Mouse (Mus musculus): ENCODE measurements around the gene Ism1.

- TF ChIP-seq POLR2A (IDR thresholded peaks at IDR 0.05; ENCODE audit: low read depth, low read length) (no peak), CTCF (conservative IDR thresholded peaks at IDR 0.05 in 1 of 2, IDR thresholded peaks at IDR 0.05 in 1 of 2; ENCODE audit: low read depth in 2 of 2, low read length in 2 of 2) (no peak), HCFC1 (IDR thresholded peaks at IDR 0.05; ENCODE audit: low read depth, low read length) (no peak), ZNF384 (IDR thresholded peaks at IDR 0.05; ENCODE audit: low read depth, low read length) (no peak), POLR2AphosphoS2 (IDR thresholded peaks at IDR 0.05; ENCODE audit: low read depth, low read length) (no peak), TBP (conservative IDR thresholded peaks at IDR 0.05; ENCODE audit: low read depth, low read length) (no peak), TCF12 (IDR thresholded peaks at IDR 0.05; ENCODE audit: low read depth, low read length) (no peak), E2F4 (IDR thresholded peaks at IDR 0.05; ENCODE audit: insufficient replicate concordance, low read depth, low read length) (no peak), ZC3H11A (IDR thresholded peaks at IDR 0.05; ENCODE audit: low read depth, low read length) (no peak), MXI1 (IDR thresholded peaks at IDR 0.05; ENCODE audit: low read depth, low read length) (peak; percentile 43), GABPA (IDR thresholded peaks at IDR 0.05; ENCODE audit: insufficient replicate concordance, low read depth, low read length) (no peak), MAZ (IDR thresholded peaks at IDR 0.05; ENCODE audit: low read depth, low read length) (no peak), CHD2 (IDR thresholded peaks at IDR 0.05; ENCODE audit: low read length) (no peak), ZKSCAN1 (IDR thresholded peaks at IDR 0.05; ENCODE audit: borderline replicate concordance, low read depth, low read length) (no peak)
Observed at GRCm38 (mm10) chr2:139628731-139629130, 49.2 kb upstream of the Ism1 start.

Measured in CH12.LX (cell line).